ENCODE assay signal across 23 mouse cellular contexts in genomic region chr15:99276095-99276494, GRCm38 (mm10). TPM values are rescaled to one million over a fixed set of nuclear protein-coding genes. Genes with fewer than 3 reads are reported as not detected.
DNase-seq lines count a peak whose midpoint lies in the region; ATAC-seq lines count a peak whose summit lies in the region.
"Had no signal": no experiment of that assay in that cellular context is flagged by ENCODE, and none has a peak within 500 bp of the region (broad histone marks: within the 10 kb centered on the region; RNA-seq: fewer than 3 reads in every experiment).

No protein-coding gene starts in this region.

- intact Hi-C loops in left cerebral cortex, postnatal 10 days (cut with DNase I): no loop called here

- ATAC-seq in liver, embryonic 12.5 days: no peak
- ATAC-seq: forebrain, embryonic 16.5 days; Patski had no signal

- peaks cover 28% of the 10 kb centered on the region for H3K27me3 ChIP-seq in liver, embryonic 12.5 days (replicated peaks)
- H3K27me3 ChIP-seq: embryonic facial prominence, embryonic 13.5 days; forebrain, embryonic 12.5 days; Patski had no signal

- H3K36me3 ChIP-seq in liver, embryonic 12.5 days: no peaks in the 10 kb centered on the region
- H3K36me3 ChIP-seq: embryonic facial prominence, embryonic 13.5 days; forebrain, embryonic 12.5 days; heart, embryonic 12.5 days; hindbrain, embryonic 10.5 days had no signal

- H3K27ac ChIP-seq in liver, embryonic 12.5 days: no peak overlapping the region
- H3K27ac ChIP-seq: embryonic facial prominence, embryonic 13.5 days; forebrain, embryonic 12.5 days; hindbrain, embryonic 14.5 days had no signal

- no peak overlapping the region for H3K4me3 ChIP-seq in liver, embryonic 12.5 days
- H3K4me3 ChIP-seq: embryonic facial prominence, embryonic 13.5 days; forebrain, embryonic 12.5 days; heart, embryonic 12.5 days; hindbrain, embryonic 10.5 days had no signal

- H3K9ac ChIP-seq in liver, embryonic 12.5 days: no peak overlapping the region
- H3K9ac ChIP-seq: embryonic facial prominence, embryonic 13.5 days; forebrain, embryonic 12.5 days; heart, embryonic 12.5 days; hindbrain, embryonic 14.5 days had no signal

- no peaks in the 10 kb centered on the region for H3K9me3 ChIP-seq in liver, embryonic 12.5 days (replicated peaks)
- H3K9me3 ChIP-seq: embryonic facial prominence, embryonic 13.5 days; forebrain, embryonic 12.5 days; heart, embryonic 12.5 days; hindbrain, embryonic 10.5 days had no signal

- no peak overlapping the region for H3K4me2 ChIP-seq in liver, embryonic 12.5 days
- H3K4me2 ChIP-seq: embryonic facial prominence, embryonic 13.5 days; forebrain, embryonic 12.5 days; heart, embryonic 12.5 days; hindbrain, embryonic 14.5 days had no signal

- no peaks in the 10 kb centered on the region for H3K4me1 ChIP-seq in liver, embryonic 12.5 days
- H3K4me1 ChIP-seq: heart, embryonic 12.5 days had no signal

- peak; percentile 39 for DNase-seq in thymus, postnatal 14 days
- DNase-seq in thymus, postnatal 0 days (ENCODE audit: low spot score): no peak
- DNase-seq in CD4-positive, CD25-positive, alpha-beta regulatory T cell, adult 2 months (ENCODE audit: low read depth, low spot score): peak; percentile 51
- peak; percentile 56 for DNase-seq in T-cell, adult 2 months (ENCODE audit: low spot score)
- peak; percentile 70 for DNase-seq in naive thymus-derived CD4-positive, alpha-beta T cell, adult 2 months (ENCODE audit: low read depth)
- no peak for DNase-seq in left cerebral cortex, postnatal 10 days (ENCODE audit: extremely low spot score in 1 of 2, low spot score in 2 of 2)
- DNase-seq: adrenal gland, adult 8-10 months; adrenal gland, postnatal 36 days; cerebellum, adult 2 months; cerebellum, postnatal 14 days; embryo, embryonic 11 days; gastrocnemius, postnatal 10 days had no signal

- 61% methylated on average over 8 of the region's 8 CpGs for WGBS in liver, embryonic 12.5 days (ENCODE audit: insufficient replicate concordance)

RNA-seq across cellular contexts. Expression of gene Prpf40b, which starts 18.8 kb away (rescaled TPM):
- 13.0 and 14.0 TPM in 2 replicates for polyA plus RNA-seq in thymus, postnatal 0 days (2015; fragmentation: Nextera tagmentation; extraction: Ambion mirVana)
- polyA plus RNA-seq in liver, embryonic 12.5 days (2016; fragmentation: Nextera tagmentation; extraction: Ambion mirVana): 13.8 and 15.5 TPM in 2 replicates
- total RNA-seq in left cerebral cortex, postnatal 10 days (2021): 100 to 1,000 TPM; 101 to 105 TPM

RNA-seq across cellular contexts. Expression of gene Fam186b, which starts 19.6 kb away (rescaled TPM):
- 0.05 and 0.08 TPM in 2 replicates for polyA plus RNA-seq in thymus, postnatal 0 days (2015; fragmentation: Nextera tagmentation; extraction: Ambion mirVana)
- 0.06 TPM in 2 replicates for polyA plus RNA-seq in liver, embryonic 12.5 days (2016; fragmentation: Nextera tagmentation; extraction: Ambion mirVana)
- total RNA-seq in left cerebral cortex, postnatal 10 days (2021): 1 to 10 TPM; 1.4 to 1.5 TPM
- total RNA-seq: common myeloid progenitor, adult 5-6 weeks; gastrocnemius, postnatal 10 days; heart, postnatal 25 days had no signal

RNA-seq across cellular contexts. Expression of gene Mcrs1, which starts 24.3 kb away (rescaled TPM):
- 136 and 154 TPM in 2 replicates for polyA plus RNA-seq in thymus, postnatal 0 days (2015; fragmentation: Nextera tagmentation; extraction: Ambion mirVana)
- 71.8 and 77.0 TPM in 2 replicates for polyA plus RNA-seq in liver, embryonic 12.5 days (2016; fragmentation: Nextera tagmentation; extraction: Ambion mirVana)
- total RNA-seq in left cerebral cortex, postnatal 10 days (2021): 100 to 1,000 TPM; 116 to 127 TPM

RNA-seq across cellular contexts. Expression of gene Kcnh3, which starts 51.4 kb away (rescaled TPM):
- polyA plus RNA-seq in thymus, postnatal 0 days (2015; fragmentation: Nextera tagmentation; extraction: Ambion mirVana): 20.0 and 20.8 TPM in 2 replicates
- 0.10 TPM in 1 of 2 replicates, not detected in the other for polyA plus RNA-seq in liver, embryonic 12.5 days (2016; fragmentation: Nextera tagmentation; extraction: Ambion mirVana)
- 100 to 1,000 TPM; 132 to 134 TPM for total RNA-seq in left cerebral cortex, postnatal 10 days (2021)
- total RNA-seq: CH12.LX had no signal

Comparison
In these comparisons a context has a peak if more than half of its experiments do, and no peak if none do; other contexts are left out.
1. DNase-seq: peak in thymus, postnatal 14 days (single experiment), CD4-positive, CD25-positive, alpha-beta regulatory T cell, adult 2 months (single experiment), T-cell, adult 2 months (single experiment) and naive thymus-derived CD4-positive, alpha-beta T cell, adult 2 months (single experiment); none in thymus, postnatal 0 days (single experiment) and left cerebral cortex, postnatal 10 days (0 of 2).